In the genomic region with DNA sequence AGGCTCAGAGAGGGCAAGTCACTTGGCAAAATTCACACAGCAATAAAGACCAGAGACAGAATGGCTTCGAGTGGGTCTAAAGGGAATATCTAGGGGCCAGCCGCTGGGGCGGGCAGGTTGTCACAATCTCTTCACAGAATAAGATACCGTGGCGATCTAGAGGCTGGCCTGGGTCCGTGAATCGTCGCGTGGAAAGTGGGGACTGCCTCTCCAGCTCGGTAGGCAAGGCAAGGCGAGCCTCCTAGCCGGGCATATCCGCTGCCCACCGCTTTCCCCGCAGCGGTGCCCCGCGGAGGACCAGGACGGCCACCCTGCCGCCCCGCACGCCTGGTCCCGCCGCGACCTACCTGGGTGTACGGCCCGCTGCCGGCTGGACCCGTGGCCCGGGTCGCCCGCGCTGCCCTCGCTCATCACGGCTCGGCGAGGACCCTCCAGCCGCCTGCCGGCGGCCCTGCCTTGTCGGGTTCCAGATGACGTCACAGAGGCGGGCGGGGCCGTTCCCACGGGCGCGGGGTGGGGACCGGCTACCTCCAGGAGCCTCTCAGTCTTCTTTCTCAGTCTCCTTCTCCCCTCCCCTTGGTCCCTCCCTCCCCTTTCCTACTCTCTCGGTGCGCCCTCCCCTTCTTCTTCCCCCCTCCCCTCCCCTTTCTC, we compare ENCODE assay signal across 8 mouse cellular contexts. TPM values are rescaled to one million over a fixed set of nuclear protein-coding genes. Genes with fewer than 3 reads are reported as not detected.
DNase-seq lines count a peak whose midpoint lies in the region; ATAC-seq lines count a peak whose summit lies in the region.

A gene (minus strand): TSS at position 480 of the 651 bp plus-strand sequence.

- 1% methylated on average over 51 of the region's 51 CpGs for WGBS in intestine, embryonic 15.5 days
- WGBS in limb, embryonic 13.5 days: under 1% methylated on average over 51 of the region's 51 CpGs
- WGBS in midbrain, embryonic 16.5 days: under 1% methylated on average over 43 of the region's 51 CpGs
- under 1% methylated on average over 49 of the region's 51 CpGs for WGBS in stomach, embryonic 15.5 days

- peak within 1 kb of the TSS; percentile 71 for H3K9ac ChIP-seq in intestine, embryonic 15.5 days
- peak within 1 kb of the TSS; percentile 82 for H3K9ac ChIP-seq in limb, embryonic 13.5 days
- peak within 1 kb of the TSS; percentile 86 for H3K9ac ChIP-seq in midbrain, embryonic 16.5 days (ENCODE audit: low read depth, low read length)
- peak within 1 kb of the TSS; percentile 67 for H3K9ac ChIP-seq in stomach, embryonic 15.5 days

- no peaks in the 10 kb centered on the region for H3K9me3 ChIP-seq in intestine, embryonic 15.5 days
- H3K9me3 ChIP-seq in limb, embryonic 13.5 days: no peaks in the 10 kb centered on the region
- no peaks in the 10 kb centered on the region for H3K9me3 ChIP-seq in midbrain, embryonic 16.5 days (replicated peaks; ENCODE audit: control insufficient read depth, low read length, poor library complexity, severe bottlenecking)
- no peaks in the 10 kb centered on the region for H3K9me3 ChIP-seq in stomach, embryonic 15.5 days

- DNase-seq in kidney, adult 18-20 months: peak; percentile 37
- DNase-seq in kidney, adult 11 months: no peak
- peak; percentile 91 for DNase-seq in embryo, embryonic 11 days
- DNase-seq in gastrocnemius, postnatal 25 days: peak; percentile 63

- peak within 1 kb of the TSS; percentile 61 for H3K4me3 ChIP-seq in intestine, embryonic 15.5 days (replicated peaks)
- peak within 1 kb of the TSS; percentile 69 for H3K4me3 ChIP-seq in limb, embryonic 13.5 days
- peak within 1 kb of the TSS; percentile 64 for H3K4me3 ChIP-seq in midbrain, embryonic 16.5 days (ENCODE audit: low read depth, low read length)
- H3K4me3 ChIP-seq in stomach, embryonic 15.5 days (replicated peaks): peak within 1 kb of the TSS; percentile 65

- H3K4me2 ChIP-seq in intestine, embryonic 15.5 days (replicated peaks): peak within 1 kb of the TSS; percentile 95
- peak within 1 kb of the TSS; percentile 90 for H3K4me2 ChIP-seq in limb, embryonic 13.5 days (replicated peaks)
- H3K4me2 ChIP-seq in midbrain, embryonic 16.5 days (ENCODE audit: low read length): peak within 1 kb of the TSS; percentile 80
- H3K4me2 ChIP-seq in stomach, embryonic 15.5 days: peak within 1 kb of the TSS; percentile 95

- ATAC-seq in intestine, embryonic 15.5 days: peak; percentile 90
- peak; percentile 86 for ATAC-seq in limb, embryonic 13.5 days (ENCODE audit: low FRiP score, low read depth)
- ATAC-seq in midbrain, embryonic 16.5 days: peak; percentile 86
- peak; percentile 82 for ATAC-seq in stomach, embryonic 15.5 days (ENCODE audit: insufficient read depth, low FRiP score, low read depth)

- no peaks in the 10 kb centered on the region for H3K27me3 ChIP-seq in intestine, embryonic 15.5 days (replicated peaks)
- no peaks in the 10 kb centered on the region; the same call in 1 of the 2 replicates for H3K27me3 ChIP-seq in limb, embryonic 13.5 days
- no peaks in the 10 kb centered on the region for H3K27me3 ChIP-seq in midbrain, embryonic 16.5 days (ENCODE audit: control insufficient read depth, insufficient read depth, low read depth, low read length)
- H3K27me3 ChIP-seq in stomach, embryonic 15.5 days (replicated peaks): no peaks in the 10 kb centered on the region

- no peak within 1 kb of the TSS; the same call in 1 of the 2 replicates for H3K27ac ChIP-seq in intestine, embryonic 15.5 days
- H3K27ac ChIP-seq in limb, embryonic 13.5 days: no peak within 1 kb of the TSS
- H3K27ac ChIP-seq in midbrain, embryonic 16.5 days (ENCODE audit: low read length): peak within 1 kb of the TSS; percentile 65
- peak within 1 kb of the TSS; percentile 82 for H3K27ac ChIP-seq in stomach, embryonic 15.5 days

- H3K4me1 ChIP-seq in intestine, embryonic 15.5 days (replicated peaks): peaks cover 11% of the 10 kb centered on the region
- peaks cover 8% of the 10 kb centered on the region; the same call in 1 of the 2 replicates for H3K4me1 ChIP-seq in limb, embryonic 13.5 days
- H3K4me1 ChIP-seq in midbrain, embryonic 16.5 days (ENCODE audit: control insufficient read depth, insufficient read depth, low read length): peaks cover 8% of the 10 kb centered on the region; the same call in 1 of the 2 replicates
- peaks cover 4% of the 10 kb centered on the region; the same call in 1 of the 2 replicates for H3K4me1 ChIP-seq in stomach, embryonic 15.5 days

- H3K36me3 ChIP-seq in intestine, embryonic 15.5 days: no peaks in the 10 kb centered on the region
- H3K36me3 ChIP-seq in limb, embryonic 13.5 days: no peaks in the 10 kb centered on the region; the same call in 1 of the 2 replicates
- no peaks in the 10 kb centered on the region for H3K36me3 ChIP-seq in midbrain, embryonic 16.5 days (ENCODE audit: control insufficient read depth, insufficient read depth, low read length)
- H3K36me3 ChIP-seq in stomach, embryonic 15.5 days: no peaks in the 10 kb centered on the region

RNA-seq across cellular contexts. Expression of the gene that starts here (rescaled TPM):
- 10 to 100 TPM in 1 of 2 experiments, 1 to 10 TPM in 1; 7.3 to 10.6 TPM for total RNA-seq in gastrocnemius, postnatal 25 days (2021)
- 2.0 and 2.4 TPM in 2 replicates for polyA plus RNA-seq in intestine, embryonic 15.5 days (2015; fragmentation: Nextera tagmentation; extraction: Ambion mirVana)
- polyA plus RNA-seq in limb, embryonic 13.5 days (2015; fragmentation: Nextera tagmentation; extraction: Ambion mirVana): 3.6 TPM in 2 replicates
- polyA plus RNA-seq in midbrain, embryonic 16.5 days (2015; fragmentation: Nextera tagmentation; extraction: Ambion mirVana): 6.3 and 7.3 TPM in 2 replicates
- 8.4 and 9.2 TPM in 2 replicates for polyA plus RNA-seq in stomach, embryonic 15.5 days (2015; fragmentation: Nextera tagmentation; extraction: Ambion mirVana)

Comparison
In these comparisons a context has a peak if more than half of its experiments do, and no peak if none do; other contexts are left out.
1. H3K27ac ChIP-seq: peak in midbrain, embryonic 16.5 days (single experiment) and stomach, embryonic 15.5 days (single experiment); none in intestine, embryonic 15.5 days (single experiment) and limb, embryonic 13.5 days (single experiment).
2. Peak in every context shown above with its lines, with median percentiles within 50 percentile points of each other: ATAC-seq, H3K4me2 ChIP-seq, H3K4me3 ChIP-seq and H3K9ac ChIP-seq.